Mouse (Mus musculus): ENCODE results near the gene Pfkm.

- TF ChIP-seq CTCF (IDR thresholded peaks at IDR 0.05; ENCODE audit: extremely low read depth, insufficient read depth, insufficient read length, insufficient replicate concordance) (no peak), POLR2A (IDR thresholded peaks at IDR 0.05; ENCODE audit: low read depth, low read length) (no peak)
Measured at GRCm38 (mm10) chr15:98148356-98148755, 56.0 kb downstream of the Pfkm start.
